Mouse (Mus musculus): ENCODE data around the gene Gm49387.

Gm49387 gene

DNA sequence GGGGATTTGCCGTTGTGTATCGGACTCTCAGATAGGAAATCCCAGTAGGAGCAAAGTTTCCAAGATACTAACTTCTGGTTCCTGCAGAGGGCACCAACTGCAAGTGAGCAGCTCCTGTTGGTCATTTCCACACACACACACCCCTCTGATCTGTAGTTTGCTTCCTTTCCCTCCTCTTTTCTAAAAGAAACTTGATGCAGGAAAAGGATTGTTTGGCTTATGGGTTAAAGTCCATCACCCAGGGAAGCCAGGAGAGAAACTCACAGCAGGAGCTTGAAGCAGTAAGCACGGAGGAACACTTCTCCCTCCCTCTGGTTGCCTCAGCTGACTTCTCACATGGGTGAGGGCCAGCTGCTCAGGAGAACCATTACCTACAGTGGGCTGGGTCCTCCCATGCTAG is 121.5 kb downstream of the Gm49387 start:
- DNase-seq = no peak

DNA sequence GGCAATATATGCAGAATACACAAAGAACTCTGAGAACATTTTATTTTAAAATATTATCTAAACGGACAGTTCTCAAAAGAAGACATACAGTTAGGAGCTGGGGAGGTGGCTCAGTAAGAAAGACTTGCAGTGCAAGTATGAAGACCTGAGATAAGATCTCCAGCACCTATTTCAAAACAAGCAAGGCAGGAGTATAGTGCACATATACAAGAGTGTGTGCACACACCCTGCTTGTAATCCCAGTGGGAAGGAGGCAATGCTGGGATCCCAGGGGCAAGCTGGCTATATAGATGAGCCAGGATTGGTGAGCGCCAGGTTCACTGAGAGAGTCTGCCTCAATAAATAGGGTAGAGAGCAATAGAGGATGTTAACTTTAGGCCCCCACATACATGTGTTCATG is 124.8 kb downstream of the Gm49387 start:
- DNase-seq = no peak

GRCm38 (mm10) chr14:31510322-31510721 is 130.4 kb downstream of the Gm49387 start:
- DNase-seq = no peak

DNA sequence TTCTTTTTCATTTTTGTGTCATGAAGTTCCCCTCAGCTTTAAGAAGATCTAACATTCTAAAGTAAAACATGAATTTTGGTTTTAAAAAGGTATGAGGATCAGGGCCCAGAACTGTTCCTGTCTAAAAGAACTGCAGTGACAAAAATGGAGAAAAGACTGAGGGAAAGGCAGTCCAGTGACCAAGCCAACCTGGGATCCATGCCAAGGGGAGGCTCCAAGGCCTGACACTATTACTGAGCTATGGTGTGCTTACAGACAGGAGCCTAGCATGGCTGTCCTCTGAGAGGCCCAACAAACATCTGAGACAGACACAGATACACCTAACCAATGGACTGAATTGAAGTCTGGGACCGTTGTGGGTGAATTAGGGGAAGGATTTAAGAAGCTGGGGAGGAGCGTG is 130.8 kb downstream of the Gm49387 start:
- DNase-seq = no peak

GRCm38 (mm10) chr14:31506456-31506855 is 134.2 kb downstream of the Gm49387 start:
- peak; percentile 79 for DNase-seq

DNA sequence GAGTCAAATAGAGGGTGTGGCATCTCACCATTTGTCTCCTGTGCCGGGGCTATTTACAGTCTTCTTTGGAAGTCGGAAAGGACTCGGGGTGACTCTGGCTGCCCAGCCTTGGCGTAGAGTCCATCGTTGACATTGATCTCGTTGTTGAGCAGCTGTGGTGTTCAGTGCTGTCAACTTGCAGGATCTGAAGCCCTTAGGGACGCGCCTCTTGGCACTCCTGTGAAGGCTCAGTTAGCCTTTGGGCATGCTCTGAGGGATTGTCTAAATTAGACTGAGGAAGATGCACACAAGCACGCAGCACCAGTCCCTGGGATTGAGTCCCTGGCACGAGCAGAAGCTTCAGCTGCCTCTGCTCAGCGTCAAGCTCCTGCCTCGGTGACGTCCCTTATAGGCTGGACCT is 137.3 kb downstream of the Gm49387 start:
- no peak for DNase-seq

Measured in cerebellum, adult 11-12 months (tissue).